Mouse (Mus musculus) retina, postnatal 7 days (tissue): ENCODE measurements around the gene Fgf18.

Experiments used
- DNase-seq: peaks from one replicate; pipeline ENCODE4 v3.0.0-alpha.2; 2012; ENCODE audit warnings: low read depth, low spot score

Gene Fgf18

DNA sequence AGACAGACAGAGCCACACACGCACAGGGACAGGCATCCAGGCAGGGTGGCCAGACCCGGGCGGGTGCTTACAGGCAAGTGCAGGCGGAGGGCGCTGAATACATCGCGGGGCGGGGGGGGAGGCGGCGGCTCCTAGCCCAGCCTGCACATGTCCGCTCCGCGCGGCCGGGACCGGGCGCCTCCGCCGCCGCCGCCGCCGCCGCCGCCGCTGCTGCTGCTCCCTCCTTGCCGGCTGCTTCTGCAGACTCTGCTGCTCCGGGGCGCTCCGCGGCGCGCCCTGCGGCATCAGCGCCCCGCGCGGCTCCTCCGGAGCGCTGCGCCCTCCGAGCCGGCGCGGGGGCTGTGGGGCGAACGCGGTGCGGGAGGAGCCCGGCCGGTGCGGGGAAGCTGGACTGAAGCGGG, at the start of gene Fgf18:
Gene Fgf18 (minus strand): TSS at position 230 of the 401 bp plus-strand sequence.
- peak; percentile 49 for DNase-seq

DNA sequence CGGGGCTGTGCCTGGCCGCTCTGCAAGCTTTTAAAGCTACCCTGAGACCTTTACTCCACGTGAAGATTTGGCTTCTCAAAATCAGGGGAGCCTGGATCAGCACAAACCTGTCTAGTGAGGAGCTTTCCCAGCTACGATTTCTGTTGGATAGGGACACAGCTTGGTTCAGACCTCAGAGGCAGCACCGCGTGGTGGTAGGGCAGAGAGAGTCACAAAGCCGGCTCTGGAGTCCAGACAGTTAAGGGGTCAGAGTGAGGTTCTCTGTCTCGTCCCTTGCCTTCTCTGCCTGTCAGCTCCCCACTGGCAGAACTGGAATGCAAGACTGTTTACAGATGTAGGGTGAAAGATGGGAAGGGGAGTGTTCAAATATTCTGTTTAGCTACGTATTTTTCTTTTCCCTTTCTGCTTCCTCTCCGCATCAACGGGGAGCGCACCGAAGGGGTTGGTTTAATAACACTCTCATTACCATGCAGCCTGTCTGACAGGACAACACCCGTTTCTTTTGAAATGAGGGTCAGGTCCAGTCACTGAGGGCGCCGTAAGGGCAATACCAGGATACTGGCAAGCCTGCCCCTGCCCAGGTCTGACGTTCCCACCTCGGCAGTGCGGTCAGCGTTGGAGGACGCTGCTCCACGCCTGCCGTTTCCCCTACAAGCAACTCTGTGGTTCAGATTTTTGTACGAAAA, 49.4 kb upstream of the Fgf18 start:
- DNase-seq = no peak

DNA sequence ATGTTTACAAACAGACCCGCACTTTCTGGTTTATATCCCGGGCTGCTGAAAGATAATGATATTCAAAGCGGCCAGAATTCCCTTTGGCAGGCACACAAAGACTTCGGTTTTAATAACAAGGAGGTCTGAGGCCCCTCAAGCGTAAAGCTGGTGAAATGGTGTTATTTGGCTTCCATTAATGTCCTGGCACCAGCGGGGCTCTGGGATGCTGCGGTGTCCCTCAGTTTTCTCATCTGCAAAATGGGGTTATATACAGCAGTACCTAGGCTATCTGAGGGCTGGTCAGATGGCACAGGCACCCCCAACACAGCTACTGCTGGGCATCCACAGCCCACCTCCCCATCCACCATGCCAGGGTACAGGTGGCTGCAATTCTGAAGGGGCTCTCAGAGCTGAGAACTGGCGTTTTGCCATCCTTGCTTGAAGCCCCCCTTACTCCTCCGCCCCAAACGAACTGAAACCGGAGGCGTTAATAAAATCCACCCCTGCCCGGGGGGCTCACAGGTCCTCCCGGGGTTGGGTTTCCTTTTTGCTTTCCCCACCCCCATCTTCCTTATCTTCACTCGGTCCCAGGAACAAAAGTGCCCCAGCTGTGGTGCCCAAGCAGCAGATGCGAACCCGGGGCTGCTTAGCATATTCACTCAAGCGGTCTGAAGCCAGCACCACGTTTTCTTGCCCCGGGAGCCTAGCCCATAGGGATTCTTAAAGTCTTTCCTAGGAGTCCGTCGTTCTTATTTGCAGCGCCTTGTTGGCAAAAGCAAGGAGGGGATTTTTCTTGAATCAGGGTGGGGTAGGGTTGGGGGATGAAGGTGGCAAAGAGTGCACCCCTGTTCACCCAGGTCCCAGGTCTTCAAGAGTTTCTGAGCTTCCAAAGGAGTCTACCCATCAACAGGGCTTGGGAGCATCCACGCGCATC, 48.6 kb upstream of the Fgf18 start:
- DNase-seq = no peak

DNA sequence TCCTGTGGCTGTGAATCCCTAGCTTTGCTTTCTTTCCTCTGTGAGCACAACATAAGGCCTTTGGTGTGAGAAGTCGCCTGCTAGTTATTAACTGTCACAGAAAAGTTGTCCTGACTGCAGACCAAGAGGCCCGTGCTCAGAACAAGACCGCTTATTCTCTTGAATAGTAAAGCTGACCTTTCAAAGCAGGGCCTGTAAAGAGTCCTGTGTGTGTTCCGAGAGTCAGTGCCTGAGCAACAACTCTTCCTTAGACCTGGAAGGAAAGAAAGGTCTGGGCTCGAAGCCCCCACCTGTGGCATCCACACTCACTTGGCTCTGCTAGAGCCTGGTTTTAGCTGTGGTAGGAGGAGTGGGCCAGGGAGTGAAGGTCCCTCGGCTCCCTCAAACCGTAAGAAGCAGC, 47.9 kb upstream of the Fgf18 start:
- no peak for DNase-seq

DNA sequence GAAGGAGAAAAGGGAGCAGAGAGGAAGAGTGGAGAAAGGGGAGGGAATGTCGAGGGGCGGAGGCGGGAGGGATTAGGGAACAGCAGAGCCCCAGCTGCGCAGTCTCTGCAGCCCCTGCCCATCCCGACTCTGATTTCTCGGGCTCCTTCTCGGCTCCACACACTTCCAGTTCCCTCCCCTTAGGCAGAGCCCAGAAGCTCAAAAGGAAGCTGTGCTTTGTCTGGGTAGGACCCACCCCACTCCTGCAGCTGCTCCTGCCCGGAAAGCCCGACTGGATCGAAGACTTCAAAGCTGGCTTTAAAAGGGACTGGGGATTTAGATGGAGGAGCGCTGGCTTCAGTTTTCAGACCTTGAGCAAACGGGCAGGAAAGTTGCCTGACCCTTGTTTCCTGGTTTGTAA, 46.5 kb upstream of the Fgf18 start:
- DNase-seq = no peak

DNA sequence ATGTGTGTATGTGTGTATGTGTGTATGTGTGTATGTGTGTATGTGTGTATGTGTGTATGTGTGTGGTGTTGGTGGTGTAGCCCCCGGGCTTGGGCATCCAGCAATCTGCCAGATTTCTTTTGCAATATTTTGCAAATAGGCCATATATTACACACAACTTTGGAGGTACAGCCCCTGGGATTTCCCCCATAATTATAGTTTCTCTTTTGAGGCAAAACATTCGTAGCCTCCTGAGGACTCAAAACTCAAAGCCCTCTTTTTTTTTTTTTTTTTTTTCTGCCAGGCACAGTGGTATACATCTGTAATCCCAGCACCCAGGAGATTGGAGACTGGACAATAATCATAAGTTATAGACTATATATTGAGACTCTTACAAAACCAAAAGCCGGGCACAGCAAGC, 34.6 kb upstream of the Fgf18 start:
- DNase-seq = no peak

DNA sequence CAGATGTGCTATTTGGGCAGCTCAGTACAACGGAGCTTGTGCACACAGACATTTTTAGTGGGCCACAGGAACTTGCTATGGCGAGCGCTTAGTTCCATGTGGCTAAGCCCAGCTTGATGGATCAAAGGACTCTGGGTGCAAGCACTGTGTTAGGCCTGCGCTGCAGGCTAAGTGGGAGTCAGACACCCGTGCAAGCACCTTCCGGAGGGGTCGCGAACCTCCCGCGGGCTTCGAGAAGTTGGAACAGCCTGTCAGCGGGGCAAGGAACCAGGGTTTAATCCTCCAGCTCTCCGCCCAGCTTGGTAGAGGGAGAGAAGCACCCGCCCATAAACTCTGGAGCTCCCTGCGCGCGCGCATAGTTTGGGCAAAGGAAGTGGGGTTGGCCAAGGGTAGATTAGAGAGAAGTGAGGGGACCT, 33.5 kb upstream of the Fgf18 start:
- DNase-seq = no peak

DNA sequence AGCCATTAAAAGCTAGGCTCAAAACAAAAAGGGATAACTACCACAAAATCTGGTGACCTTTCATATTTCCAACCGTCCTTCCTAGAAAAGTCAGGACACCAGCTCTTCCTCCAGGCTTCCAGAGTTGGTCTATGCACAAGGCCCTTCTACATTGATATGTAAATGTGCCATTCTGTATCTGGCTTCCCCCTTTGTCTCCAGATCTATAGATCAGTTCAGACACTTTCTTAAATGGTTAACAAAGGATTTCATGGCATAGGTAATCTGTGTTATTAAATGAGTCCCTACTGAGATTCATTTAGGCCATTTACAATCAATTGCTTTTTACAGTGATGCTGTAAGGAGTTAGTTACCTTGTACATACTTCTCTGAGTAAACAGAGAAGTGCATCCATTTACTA, 32.6 kb upstream of the Fgf18 start:
- DNase-seq = no peak

DNA sequence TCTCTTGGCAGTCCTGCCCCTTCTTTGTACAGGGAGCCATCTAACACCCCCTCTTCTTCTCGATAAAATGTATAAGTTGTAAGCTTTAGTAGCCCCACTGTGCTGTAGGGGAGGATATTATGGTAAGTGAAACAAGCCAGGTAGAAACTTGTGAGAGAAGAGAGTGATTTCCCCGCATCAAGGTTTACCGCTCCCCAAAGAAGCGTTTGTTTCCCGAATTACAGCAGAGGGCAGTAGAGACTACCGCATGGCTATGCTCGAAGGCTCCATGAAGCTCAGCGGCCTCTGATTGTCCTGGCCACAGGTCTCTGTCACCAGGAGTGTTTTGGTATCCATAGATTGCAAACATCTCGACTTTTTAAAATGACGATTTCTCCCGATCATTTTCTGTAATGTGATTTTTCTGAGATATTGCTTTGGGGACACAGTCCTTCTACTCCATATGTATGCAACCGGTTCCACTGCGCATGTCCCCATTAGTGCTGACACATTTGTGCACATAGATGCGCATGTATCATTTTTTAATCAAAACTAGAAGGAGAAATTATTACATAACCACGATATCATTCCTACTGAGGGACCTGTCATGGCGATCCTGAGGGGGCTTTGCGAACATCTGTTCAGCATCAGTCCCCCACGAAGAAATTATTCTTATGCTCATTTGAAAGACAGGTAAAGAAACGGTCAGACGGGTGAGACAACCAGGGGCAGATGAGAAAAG, 29.5 kb upstream of the Fgf18 start:
- DNase-seq = peak; percentile 53

DNA sequence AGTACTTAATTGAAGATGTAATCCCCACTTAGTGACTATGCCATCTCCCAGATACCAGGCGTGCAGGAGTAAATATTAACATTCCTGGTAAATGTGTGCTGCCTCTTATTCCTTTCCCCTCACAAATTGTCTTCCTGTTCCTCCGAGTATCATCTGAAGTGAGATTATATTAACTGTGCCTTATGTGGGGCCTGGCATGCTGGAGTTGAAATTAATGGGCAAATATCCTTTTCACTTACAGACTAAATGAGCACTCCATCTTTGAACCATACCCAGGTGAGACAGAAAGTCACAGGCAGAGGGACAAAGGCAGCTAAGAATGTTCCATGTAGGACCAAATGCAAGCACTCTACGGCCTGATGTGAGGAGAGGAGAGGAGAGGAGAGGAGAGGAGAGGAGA, 28.6 kb upstream of the Fgf18 start:
- no peak for DNase-seq

DNA sequence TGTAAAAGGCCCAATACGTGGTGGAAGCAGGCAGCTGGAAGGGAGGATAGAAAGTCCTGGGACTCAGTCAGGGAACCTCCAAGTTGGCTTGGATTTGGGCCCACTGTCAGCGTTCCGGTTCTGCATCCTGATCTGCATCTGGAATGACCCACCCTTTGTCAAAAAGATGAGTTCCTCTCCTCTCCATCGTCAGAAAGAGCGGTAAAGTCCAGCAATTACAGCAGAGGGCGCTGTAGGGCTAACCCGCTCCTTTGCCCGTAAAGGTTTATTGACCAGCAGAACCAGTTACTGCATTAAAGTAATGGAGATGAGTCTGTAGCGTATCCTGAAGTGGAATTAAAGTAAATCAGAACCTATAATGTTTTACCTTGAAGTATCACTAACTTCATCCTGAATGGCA, 23.3 kb upstream of the Fgf18 start:
- DNase-seq = peak; percentile 31

DNA sequence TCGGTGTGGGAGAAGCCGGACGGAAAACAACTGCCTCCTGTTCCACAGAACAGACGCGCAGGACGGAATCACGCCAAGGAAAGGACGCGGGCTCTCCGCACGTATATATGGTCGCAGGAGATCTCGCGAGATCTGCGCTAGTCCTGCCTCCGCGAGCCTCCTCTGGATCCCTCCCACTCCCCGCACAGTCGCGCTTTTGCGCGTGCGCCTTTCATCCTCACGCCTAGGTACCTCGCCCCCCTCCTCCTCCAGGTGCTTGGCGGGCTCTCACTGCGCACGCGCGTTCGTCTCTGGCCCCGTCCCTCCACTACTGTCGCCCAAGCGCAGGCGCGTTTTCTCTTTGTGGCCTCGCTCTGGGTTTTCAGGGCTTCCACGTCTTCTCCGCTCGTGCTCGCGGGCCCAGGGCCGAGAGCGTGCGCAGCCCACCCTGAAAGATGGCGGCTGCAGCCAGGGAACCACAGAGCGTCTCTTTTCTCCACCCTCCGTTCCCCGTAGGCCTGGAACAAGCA, 15.9 kb upstream of the Fgf18 start, which contains the start of gene Npm1:
Gene Npm1 (minus strand): TSS at position 209 of the 509 bp plus-strand sequence.
- peak; percentile 100 for DNase-seq

DNA sequence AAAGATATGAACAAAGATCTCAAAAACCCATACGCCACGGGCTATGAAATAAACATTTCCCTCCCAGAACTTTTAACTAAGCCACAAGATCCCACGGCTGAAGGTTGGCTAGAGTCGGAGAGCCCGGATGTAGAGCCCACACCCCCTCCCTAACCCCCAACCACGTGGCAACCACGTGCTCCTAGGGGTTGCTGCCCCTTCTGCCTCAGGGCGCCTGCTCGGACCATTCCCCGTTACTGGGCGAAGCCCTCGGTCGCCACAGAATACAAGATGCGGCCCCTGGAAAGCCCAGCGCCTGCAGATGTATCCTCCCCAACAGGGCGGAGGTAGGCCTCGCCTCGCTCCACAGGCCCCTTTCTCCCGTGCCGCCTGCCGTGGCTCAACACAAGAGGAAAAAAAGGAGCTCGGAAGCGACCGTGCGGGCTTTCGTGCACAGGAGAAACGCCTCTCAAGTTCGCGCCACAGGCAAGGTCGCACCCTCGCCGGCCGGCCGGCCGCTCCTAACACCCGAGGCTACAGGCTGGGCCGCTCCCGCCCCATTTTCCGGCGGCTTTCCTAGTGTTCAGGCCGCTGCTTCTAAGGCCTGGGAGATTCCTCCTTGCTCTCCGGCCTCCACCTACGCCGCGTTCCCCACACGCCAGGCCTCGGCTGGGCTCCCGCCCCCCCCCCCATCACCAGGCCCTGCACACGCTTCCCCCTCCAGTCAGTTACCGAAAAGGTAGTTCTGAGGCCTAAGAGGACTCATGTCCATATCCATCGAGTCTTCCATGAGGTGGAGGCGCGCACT, 15.2 kb upstream of the Fgf18 start:
- DNase-seq = peak; percentile 59

DNA sequence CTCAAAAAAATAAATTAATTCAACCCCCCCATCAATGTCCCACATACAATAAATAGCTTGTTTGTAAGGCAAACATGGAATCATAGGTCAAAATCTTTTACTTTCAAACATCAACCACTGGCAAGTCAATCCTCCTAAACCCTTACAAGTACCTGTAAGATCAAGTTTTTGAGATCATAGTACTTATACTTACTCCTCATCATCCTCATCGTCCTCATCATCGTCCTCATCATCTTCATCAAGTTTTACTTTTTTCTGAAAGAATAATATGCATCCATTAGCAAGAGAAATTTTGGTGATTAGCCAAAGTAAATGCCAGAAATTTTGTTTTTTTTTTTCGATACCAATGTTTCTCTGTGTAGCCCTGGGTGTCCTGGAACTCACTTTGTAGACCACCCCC, 12.5 kb upstream of the Fgf18 start:
- DNase-seq = no peak

DNA sequence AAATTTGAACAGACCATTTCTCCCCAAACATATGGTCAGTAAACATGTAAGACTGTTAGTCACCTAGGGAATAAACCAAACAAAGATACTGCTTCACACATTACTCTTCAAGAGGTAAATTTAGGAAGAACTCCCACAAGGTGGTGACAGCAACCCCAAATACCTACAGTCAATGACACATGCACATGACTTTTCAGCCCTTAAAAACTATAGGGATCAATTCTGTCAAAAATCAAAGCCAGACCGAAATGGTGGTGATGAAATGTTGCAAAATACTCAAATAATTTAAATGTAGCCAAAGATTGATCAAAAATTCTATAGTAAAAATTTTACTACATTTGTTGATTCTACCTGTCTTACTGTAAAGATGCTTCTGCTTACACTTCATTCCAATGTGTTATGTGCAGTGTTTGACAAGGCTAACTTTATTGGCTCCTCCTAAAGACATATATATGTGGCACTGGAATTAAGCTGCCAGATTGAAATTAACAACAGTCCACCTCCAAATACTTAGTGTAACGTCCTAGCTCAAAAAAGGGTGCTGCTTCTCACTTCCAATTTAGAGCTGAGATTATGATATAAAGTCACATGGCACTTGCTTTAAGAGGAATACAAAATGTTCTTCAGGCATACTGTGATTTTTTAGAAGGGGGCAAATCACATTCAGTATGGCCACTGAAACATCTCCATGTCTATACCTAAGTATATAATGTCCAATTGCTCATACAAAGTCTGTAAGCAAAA, 10.4 kb upstream of the Fgf18 start:
- DNase-seq = no peak

DNA sequence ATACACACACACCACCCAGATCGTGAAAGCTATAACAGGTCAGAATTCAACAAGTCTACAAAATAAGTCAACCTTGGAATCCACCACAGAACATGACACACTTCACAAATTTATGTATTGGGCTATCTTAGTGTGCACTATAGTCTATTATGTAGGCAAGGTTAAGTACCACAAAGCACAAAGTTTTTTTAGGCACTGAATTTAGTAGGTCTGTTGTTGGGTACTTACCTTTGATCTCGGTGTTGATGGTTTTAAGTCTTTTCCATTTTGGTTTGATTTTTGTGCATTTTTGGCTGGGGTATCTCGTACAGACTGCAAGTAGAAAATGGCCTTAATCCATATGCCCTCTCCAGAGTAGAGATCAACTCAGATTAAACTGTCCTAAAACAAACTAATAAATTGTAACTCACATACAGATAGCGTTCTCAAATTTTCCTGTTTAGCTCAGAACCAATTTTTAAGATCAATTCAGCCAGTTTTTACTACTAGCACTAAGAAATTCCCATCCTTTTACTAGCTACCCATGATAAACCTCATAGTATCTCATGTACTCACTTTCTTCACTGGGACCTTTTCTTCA, 9.3 kb upstream of the Fgf18 start:
- no peak for DNase-seq

DNA sequence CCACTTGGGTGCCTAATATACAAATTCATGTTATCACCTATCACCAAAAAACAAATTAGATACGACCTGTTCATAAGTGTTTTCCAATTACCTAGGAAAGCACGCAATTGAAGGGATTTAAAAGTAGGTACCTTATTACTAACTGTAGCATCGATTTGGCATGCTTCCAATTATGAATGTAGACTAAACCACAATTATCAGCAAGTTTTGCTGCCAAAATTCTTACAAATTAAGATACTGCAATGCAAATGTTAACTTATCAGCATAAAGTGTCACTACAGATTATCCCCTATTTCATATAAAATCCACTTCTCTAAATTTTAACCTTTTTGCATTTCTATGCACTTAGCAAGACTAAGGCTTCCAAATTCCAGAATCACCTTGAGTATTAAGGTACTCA, 7.3 kb upstream of the Fgf18 start:
- DNase-seq = no peak

DNA sequence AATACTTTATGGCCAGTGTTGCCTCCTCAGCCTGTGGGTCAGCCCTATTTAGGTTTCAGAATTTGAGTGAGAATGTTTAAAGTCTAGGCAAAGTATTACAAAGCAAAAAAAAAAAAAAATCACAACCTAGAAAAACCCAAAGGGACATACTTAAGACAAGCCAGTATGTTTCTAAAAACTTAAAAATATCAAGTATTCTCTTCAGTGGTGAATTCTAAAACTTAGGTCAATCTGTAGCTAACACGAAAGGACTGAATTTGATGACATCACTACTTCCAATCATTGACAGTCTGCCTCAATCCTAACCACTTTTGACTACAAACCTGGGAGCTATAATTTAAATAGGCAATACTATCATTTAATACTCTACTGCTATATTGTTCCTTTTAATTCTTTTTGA, 5.8 kb upstream of the Fgf18 start:
- no peak for DNase-seq

DNA sequence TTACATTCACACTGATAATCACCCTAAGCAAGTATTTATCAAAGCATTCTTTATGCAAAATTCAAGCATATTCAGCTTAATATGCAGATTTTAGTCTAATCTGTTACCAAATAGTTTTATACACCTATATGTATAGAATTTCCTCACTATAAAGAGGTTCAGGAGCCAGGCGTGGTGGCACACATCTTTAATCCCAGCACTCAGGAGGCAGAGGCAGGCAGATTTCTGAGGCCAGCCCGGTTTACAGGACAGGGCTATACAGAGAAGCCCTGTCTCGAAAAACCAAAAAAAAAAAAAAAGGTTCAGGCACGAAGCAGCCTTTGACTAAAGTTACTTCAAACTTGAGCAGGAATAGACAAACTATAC, 4.6 kb upstream of the Fgf18 start:
- no peak for DNase-seq

DNA sequence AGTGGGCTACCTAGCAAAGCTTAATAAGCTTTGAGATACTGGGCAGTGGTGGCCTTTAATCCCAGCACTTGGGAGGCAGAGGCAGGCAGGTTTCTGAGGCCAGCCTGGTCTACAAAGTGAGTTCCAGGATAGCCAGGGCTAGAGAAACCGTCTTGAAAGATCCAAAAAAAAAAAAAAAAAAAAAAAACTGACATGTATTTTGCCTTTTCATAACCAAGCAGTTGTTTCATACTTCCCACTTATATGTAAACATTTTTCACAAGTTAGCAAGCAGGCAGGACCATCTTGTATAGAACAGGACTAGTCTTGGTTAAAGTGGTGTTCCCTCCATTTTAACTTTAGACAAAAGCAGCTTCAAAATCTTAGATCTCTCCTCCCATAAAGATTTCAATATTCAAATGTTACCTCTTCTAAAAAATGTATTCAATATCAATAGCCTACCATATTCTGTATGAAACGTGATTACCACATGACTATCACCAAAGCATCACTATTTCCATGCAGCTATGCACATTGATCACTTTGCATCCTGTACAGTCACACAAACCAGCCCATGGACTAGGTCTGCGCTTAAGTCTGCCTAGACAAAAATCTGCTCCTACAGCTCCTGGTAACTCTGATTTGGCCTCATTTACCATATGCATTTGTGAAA, 4.1 kb upstream of the Fgf18 start:
- no peak for DNase-seq
